7 mouse cellular contexts compared by ENCODE assay signal in genomic region chr7:115218596-115219180, GRCm38 (mm10).
DNase-seq lines count a peak whose midpoint lies in the region; ATAC-seq lines count a peak whose summit lies in the region.

No protein-coding gene starts in this region.

- no peak overlapping the region for H3K4me2 ChIP-seq in lung, embryonic 16.5 days (ENCODE audit: low read depth, low read length)
- peak overlapping the region; percentile 20 for H3K4me2 ChIP-seq in forebrain, embryonic 15.5 days (replicated peaks)
- H3K4me2 ChIP-seq in hindbrain, embryonic 13.5 days = peak overlapping the region; percentile 27; the same call in 1 of the 2 replicates
- no peak overlapping the region for H3K4me2 ChIP-seq in liver, embryonic 12.5 days

- peaks cover 9% of the 10 kb centered on the region for H3K4me1 ChIP-seq in lung, embryonic 16.5 days (replicated peaks; ENCODE audit: control insufficient read depth, insufficient read depth, low read length)
- H3K4me1 ChIP-seq in forebrain, embryonic 15.5 days = peaks cover 27% of the 10 kb centered on the region
- H3K4me1 ChIP-seq in hindbrain, embryonic 13.5 days (replicated peaks) = peaks cover 26% of the 10 kb centered on the region
- H3K4me1 ChIP-seq in liver, embryonic 12.5 days = peaks cover 4% of the 10 kb centered on the region; the same call in 1 of the 2 replicates

- H3K4me3 ChIP-seq in lung, embryonic 16.5 days (ENCODE audit: low read length) = no peak overlapping the region
- H3K4me3 ChIP-seq in forebrain, embryonic 15.5 days = no peak overlapping the region
- no peak overlapping the region for H3K4me3 ChIP-seq in hindbrain, embryonic 13.5 days
- no peak overlapping the region for H3K4me3 ChIP-seq in liver, embryonic 12.5 days

- H3K9me3 ChIP-seq in lung, embryonic 16.5 days (ENCODE audit: control insufficient read depth, low read length) = no peaks in the 10 kb centered on the region
- no peaks in the 10 kb centered on the region for H3K9me3 ChIP-seq in forebrain, embryonic 15.5 days
- H3K9me3 ChIP-seq in hindbrain, embryonic 13.5 days = no peaks in the 10 kb centered on the region
- no peaks in the 10 kb centered on the region for H3K9me3 ChIP-seq in liver, embryonic 12.5 days (replicated peaks)

- peak overlapping the region; percentile 42; the same call in 1 of the 2 replicates for H3K9ac ChIP-seq in lung, embryonic 16.5 days (ENCODE audit: low read length)
- no peak overlapping the region for H3K9ac ChIP-seq in forebrain, embryonic 15.5 days (replicated peaks)
- no peak overlapping the region for H3K9ac ChIP-seq in hindbrain, embryonic 13.5 days
- no peak overlapping the region for H3K9ac ChIP-seq in liver, embryonic 12.5 days

- DNase-seq in lung, postnatal 25 days (ENCODE audit: low spot score) = no peak
- peak; percentile 3 for DNase-seq in splenic B cell, adult 2 months (ENCODE audit: low read depth, low spot score)
- DNase-seq in frontal cortex, postnatal 25 days (ENCODE audit: low spot score in 2 of 2) = no peak

- WGBS in lung, embryonic 16.5 days = 27% methylated on average over 13 of the region's 13 CpGs
- 17% methylated on average over 13 of the region's 13 CpGs for WGBS in forebrain, embryonic 15.5 days
- WGBS in hindbrain, embryonic 13.5 days = 27% methylated on average over 13 of the region's 13 CpGs
- 23% methylated on average over 13 of the region's 13 CpGs for WGBS in liver, embryonic 12.5 days (ENCODE audit: insufficient replicate concordance)

- no peaks in the 10 kb centered on the region for H3K27me3 ChIP-seq in lung, embryonic 16.5 days (ENCODE audit: control insufficient read depth, insufficient read depth, low read depth, low read length)
- peaks cover 21% of the 10 kb centered on the region for H3K27me3 ChIP-seq in forebrain, embryonic 15.5 days
- H3K27me3 ChIP-seq in hindbrain, embryonic 13.5 days = peaks cover 28% of the 10 kb centered on the region
- H3K27me3 ChIP-seq in splenic B cell, adult 2 months (ENCODE audit: control insufficient read depth, insufficient read depth, low read length, poor library complexity, severe bottlenecking) = no peaks in the 10 kb centered on the region
- H3K27me3 ChIP-seq in liver, embryonic 12.5 days (replicated peaks) = no peaks in the 10 kb centered on the region

- H3K36me3 ChIP-seq in lung, embryonic 16.5 days (ENCODE audit: control insufficient read depth, insufficient read depth, low read length) = no peaks in the 10 kb centered on the region
- H3K36me3 ChIP-seq in forebrain, embryonic 15.5 days = no peaks in the 10 kb centered on the region
- H3K36me3 ChIP-seq in hindbrain, embryonic 13.5 days = no peaks in the 10 kb centered on the region
- H3K36me3 ChIP-seq in splenic B cell, adult 2 months (ENCODE audit: control insufficient read depth, insufficient read depth, low read length, poor library complexity, severe bottlenecking) = no peaks in the 10 kb centered on the region
- no peaks in the 10 kb centered on the region for H3K36me3 ChIP-seq in liver, embryonic 12.5 days

- no peak for ATAC-seq in lung, embryonic 16.5 days (ENCODE audit: low read depth)
- ATAC-seq in forebrain, embryonic 15.5 days (replicated peaks) = peak; percentile 44
- ATAC-seq in hindbrain, embryonic 13.5 days (ENCODE audit: low FRiP score) = no peak; the same call in 1 of the 2 replicates
- ATAC-seq in liver, embryonic 12.5 days = no peak

- H3K27ac ChIP-seq in lung, embryonic 16.5 days (ENCODE audit: low read length) = no peak overlapping the region
- no peak overlapping the region for H3K27ac ChIP-seq in forebrain, embryonic 15.5 days (replicated peaks)
- H3K27ac ChIP-seq in hindbrain, embryonic 13.5 days = no peak overlapping the region
- H3K27ac ChIP-seq in liver, embryonic 12.5 days = no peak overlapping the region

Comparison
In these comparisons a context has a peak if more than half of its experiments do, and no peak if none do; other contexts are left out.
1. H3K4me2 ChIP-seq: peak in forebrain, embryonic 15.5 days (single experiment) and hindbrain, embryonic 13.5 days (single experiment); none in lung, embryonic 16.5 days (single experiment) and liver, embryonic 12.5 days (single experiment).